Mouse (Mus musculus) testis, adult 2 months (tissue): ENCODE data around the gene Crabp2. TPM values are rescaled to one million over a fixed set of nuclear protein-coding genes. Genes with fewer than 3 reads are reported as not detected.
A peak's percentile ranks its signal among the peaks of the same experiment; 100 is the strongest.

ENCODE experiments used
- H3K27ac ChIP-seq: fragments of 200-500 bp; 2 replicates; pipeline ENCODE4 v1.5.1; 2012; ENCODE audit warnings: low read depth, low read length; ENCODE audit not compliant: control insufficient read depth, insufficient read depth
- H3K27me3 ChIP-seq: fragments of 200-500 bp; 2 replicates; pipeline ENCODE4 v1.6.1; 2012; ENCODE audit warnings: mild to moderate bottlenecking, low read length, moderate library complexity; ENCODE audit not compliant: control insufficient read depth, insufficient read depth
- H3K36me3 ChIP-seq: fragments of 200-500 bp; 2 replicates; pipeline ENCODE4 v1.6.1; 2012; ENCODE audit warnings: mild to moderate bottlenecking, low read length; ENCODE audit not compliant: control insufficient read depth, insufficient read depth
- H3K4me1 ChIP-seq: fragments of 200-500 bp; 2 replicates; pipeline ENCODE4 v1.6.1; 2012; ENCODE audit warnings: low read length; ENCODE audit not compliant: control insufficient read depth, insufficient read depth
- H3K4me3 ChIP-seq: fragments of 200-500 bp; 2 replicates; pipeline ENCODE4 v1.5.1; 2012; ENCODE audit warnings: low read depth, mild to moderate bottlenecking, low read length, moderate library complexity, mixed read lengths; ENCODE audit not compliant: control insufficient read depth
- CTCF ChIP-seq: fragments of 200-500 bp; IDR thresholded peaks from 2 replicates; pipeline ENCODE4 v1.5.1; 2012; ENCODE audit warnings: low read depth, mild to moderate bottlenecking, inconsistent platforms, low read length, moderate library complexity; ENCODE audit not compliant: control insufficient read depth, insufficient read depth, insufficient replicate concordance
- POLR2A ChIP-seq: fragments of 200-500 bp; IDR thresholded peaks from 2 replicates; pipeline ENCODE4 v1.6.1; 2012; ENCODE audit warnings: low read depth, mild to moderate bottlenecking, inconsistent platforms, low read length, moderate library complexity; ENCODE audit not compliant: control insufficient read depth
- polyA plus RNA-seq: library from polyadenylated mRNA; depleted of rRNA; stranded (reverse); fragments of >200 nt; gene quantifications from 2 replicates; pipeline ENCODE4 v1.2.3, GENCODE M21; 2012

The Crabp2 gene
- polyA plus RNA-seq, 1 experiment: 0.26 TPM

DNA sequence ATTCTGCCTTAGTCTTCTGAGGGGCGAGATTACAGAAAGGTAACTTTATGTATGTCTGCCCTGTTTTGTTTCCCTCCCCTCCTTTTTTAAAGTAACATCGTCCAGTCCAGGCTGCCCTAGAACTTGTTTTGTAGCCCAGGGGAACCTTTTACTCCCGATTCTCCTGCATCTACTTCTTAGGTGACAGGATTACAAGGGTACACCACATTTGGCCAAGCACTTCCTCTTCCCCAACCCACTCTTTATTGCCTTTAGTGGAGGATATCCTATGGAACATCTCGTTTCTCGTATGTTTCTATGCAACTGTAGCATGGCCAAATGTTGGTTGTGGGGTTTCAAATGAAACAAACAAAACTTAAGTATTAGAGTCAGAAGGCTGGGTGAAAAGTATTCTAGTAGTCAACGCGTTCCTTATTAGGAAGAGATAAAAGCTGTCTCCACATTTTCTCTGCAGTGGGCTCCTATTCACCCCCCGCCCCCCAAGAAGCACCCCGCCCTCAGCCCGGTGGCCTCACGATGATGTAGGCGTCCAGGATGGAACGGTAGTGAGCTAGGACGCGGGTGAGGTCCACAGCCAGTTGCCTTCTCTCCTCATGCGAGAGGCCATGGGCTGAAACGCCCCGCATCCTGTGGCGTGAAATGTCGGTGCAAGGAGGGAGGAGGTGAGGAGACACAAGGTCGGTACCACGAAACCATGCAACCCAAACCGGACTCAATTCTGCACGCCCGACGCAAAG is 19.0 kb upstream of the Crabp2 start:
- TF ChIP-seq POLR2A (no peak), CTCF (no peak)
- Histone ChIP-seq H3K27ac (peak overlapping the region; percentile 84), H3K4me1 (peaks cover 2% of the 10 kb centered on the region), H3K27me3 (no peaks in the 10 kb centered on the region), H3K4me3 (peak overlapping the region; percentile 97), H3K36me3 (peaks cover 1% of the 10 kb centered on the region)

DNA sequence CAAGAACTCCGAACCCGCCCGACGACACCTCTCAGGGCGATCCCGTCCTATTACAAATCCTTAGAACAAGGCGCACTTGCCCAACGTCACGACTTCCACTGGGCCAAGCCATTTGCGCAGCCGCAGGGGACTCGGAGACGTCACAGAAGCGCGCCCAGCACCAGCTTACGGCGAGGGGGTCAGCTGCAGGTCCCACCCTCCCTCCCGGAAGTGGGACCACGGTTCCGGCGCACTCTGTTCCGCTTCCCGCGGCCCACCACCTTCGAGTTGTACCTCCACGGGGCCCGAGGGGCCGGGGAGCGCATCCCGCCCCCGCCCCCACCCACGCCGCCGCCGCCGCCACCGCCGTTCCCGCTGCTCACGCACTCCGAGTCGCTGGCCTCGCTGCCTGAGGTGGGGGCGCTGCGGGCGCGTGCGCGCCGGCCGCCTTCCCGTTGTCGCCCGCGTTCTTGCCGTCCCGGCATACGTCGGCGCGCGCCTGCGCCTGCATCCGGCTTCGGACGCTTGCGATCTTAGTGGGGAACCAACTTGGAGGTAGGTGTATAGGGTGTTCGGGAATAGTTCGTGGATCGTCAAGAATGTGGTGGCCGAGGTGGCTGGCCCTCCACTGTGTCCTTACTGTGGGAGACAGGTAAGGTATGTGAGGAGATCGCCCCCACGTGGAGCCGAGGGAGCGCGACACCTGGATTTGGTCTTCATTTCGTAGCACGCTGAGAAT is 18.2 kb upstream of the Crabp2 start, which contains the start of the genes Isg20l2 and Rrnad1:
TSS of gene Isg20l2 (plus strand) at position 237 of the 718 bp plus-strand sequence.
TSS of gene Rrnad1 (minus strand) at position 640 of the 718 bp plus-strand sequence.
- Histone ChIP-seq H3K4me1 (peaks cover 2% of the 10 kb centered on the region), H3K4me3 (peak within 1 kb of the TSS; percentile 97), H3K36me3 (peaks cover 1% of the 10 kb centered on the region), H3K27me3 (no peaks in the 10 kb centered on the region), H3K27ac (peak within 1 kb of the TSS; percentile 91)
- TF ChIP-seq CTCF (peak; percentile 67; the same call in 1 of the 2 replicates), POLR2A (peak; percentile 71)

- TF ChIP-seq CTCF (no peak), POLR2A (no peak)
- no peaks in the 10 kb centered on the region for H3K27me3 ChIP-seq
- H3K27ac ChIP-seq: no peak overlapping the region
- H3K4me3 ChIP-seq: no peak overlapping the region
- H3K4me1 ChIP-seq: peaks cover 2% of the 10 kb centered on the region
- H3K36me3 ChIP-seq: peaks cover 2% of the 10 kb centered on the region
Measured at GRCm38 (mm10) chr3:87934026-87934425, 14.4 kb upstream of the Crabp2 start.

- Histone ChIP-seq H3K27ac (no peak overlapping the region), H3K4me1 (no peaks in the 10 kb centered on the region), H3K27me3 (no peaks in the 10 kb centered on the region), H3K36me3 (peaks cover 2% of the 10 kb centered on the region), H3K4me3 (no peak overlapping the region)
- TF ChIP-seq CTCF (no peak), POLR2A (no peak)
Measured at GRCm38 (mm10) chr3:87934501-87934900, 14.0 kb upstream of the Crabp2 start.

DNA sequence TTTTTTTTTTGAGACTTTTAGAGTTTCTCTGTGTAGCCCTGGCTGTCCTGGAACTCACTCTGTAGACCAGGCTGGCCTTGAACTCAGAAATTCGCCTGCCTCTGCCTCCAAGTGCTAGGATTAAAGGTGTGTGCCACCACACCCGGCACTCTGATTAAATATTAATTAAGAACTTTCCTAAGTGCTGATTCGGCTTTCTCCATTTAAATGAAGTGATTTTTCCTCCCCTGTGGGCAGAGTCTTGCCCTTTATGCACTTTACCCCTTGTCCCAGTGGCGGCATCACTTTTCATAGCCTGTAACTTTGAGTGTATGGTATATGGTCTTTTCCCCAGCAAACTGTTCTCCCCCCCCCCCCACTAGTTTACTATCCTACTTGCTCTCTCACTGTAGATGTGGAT is 13.3 kb upstream of the Crabp2 start:
- peaks cover 2% of the 10 kb centered on the region for H3K36me3 ChIP-seq
- no peaks in the 10 kb centered on the region for H3K27me3 ChIP-seq
- TF ChIP-seq POLR2A: no peak
- no peak for TF ChIP-seq CTCF
- no peak overlapping the region for H3K27ac ChIP-seq
- no peaks in the 10 kb centered on the region for H3K4me1 ChIP-seq
- H3K4me3 ChIP-seq: no peak overlapping the region

DNA sequence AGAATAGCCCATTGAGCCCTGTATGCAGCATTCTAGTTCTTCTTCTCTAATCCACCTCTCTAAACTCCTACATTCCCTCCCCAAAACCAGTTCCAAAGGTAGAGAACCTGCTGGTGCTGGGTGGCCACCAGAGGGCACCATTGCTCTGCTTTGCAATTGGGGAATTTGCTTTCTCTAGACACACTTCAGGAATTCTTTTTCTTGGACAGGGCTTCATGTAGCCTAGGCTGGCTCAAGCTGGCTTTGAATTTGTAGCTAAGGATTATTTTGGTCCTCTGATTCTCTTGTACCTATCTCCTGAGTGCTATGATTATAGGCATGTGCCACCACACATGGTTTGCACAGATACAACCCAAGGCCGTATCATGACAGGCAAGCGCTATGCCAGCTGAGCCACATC is 12.7 kb upstream of the Crabp2 start:
- no peaks in the 10 kb centered on the region for H3K4me1 ChIP-seq
- H3K27ac ChIP-seq: no peak overlapping the region
- no peaks in the 10 kb centered on the region for H3K27me3 ChIP-seq
- peaks cover 2% of the 10 kb centered on the region for H3K36me3 ChIP-seq
- H3K4me3 ChIP-seq: no peak overlapping the region
- TF ChIP-seq CTCF: peak; percentile 55; the same call in 1 of the 2 replicates
- no peak for TF ChIP-seq POLR2A

DNA sequence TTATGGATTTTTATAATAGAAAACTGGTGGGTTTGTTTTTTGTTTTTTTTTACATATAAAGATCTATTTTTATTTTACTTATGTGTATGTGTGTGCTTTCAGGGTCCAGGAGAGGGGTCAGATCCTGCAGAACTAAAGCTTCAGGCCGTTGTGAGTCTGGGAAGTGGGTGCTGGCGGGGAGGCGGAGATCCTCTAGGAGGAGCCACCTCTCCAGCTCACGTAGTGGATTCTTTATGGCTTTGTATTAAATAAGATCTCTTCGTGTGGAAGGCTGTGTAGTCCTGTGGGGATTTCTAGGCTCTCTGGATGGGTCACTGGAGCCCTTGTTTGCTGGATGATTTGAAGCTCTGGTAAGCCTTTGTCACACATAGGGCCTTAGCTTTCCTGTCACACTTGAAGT is 7.9 kb upstream of the Crabp2 start:
- H3K36me3 ChIP-seq: peaks cover 1% of the 10 kb centered on the region
- no peak overlapping the region for H3K4me3 ChIP-seq
- H3K4me1 ChIP-seq: no peaks in the 10 kb centered on the region
- no peak overlapping the region for H3K27ac ChIP-seq
- TF ChIP-seq CTCF (no peak), POLR2A (no peak)
- no peaks in the 10 kb centered on the region for H3K27me3 ChIP-seq
